Mouse (Mus musculus) fibroblast of lung, adult 2 months (primary cell): Measurements from ENCODE around the gene Cir1.

Source experiments
- DNase-seq: peaks from one replicate; pipeline ENCODE4 v3.0.0-alpha.2; 2011; ENCODE audit warnings: low read depth

Gene Cir1

DNA sequence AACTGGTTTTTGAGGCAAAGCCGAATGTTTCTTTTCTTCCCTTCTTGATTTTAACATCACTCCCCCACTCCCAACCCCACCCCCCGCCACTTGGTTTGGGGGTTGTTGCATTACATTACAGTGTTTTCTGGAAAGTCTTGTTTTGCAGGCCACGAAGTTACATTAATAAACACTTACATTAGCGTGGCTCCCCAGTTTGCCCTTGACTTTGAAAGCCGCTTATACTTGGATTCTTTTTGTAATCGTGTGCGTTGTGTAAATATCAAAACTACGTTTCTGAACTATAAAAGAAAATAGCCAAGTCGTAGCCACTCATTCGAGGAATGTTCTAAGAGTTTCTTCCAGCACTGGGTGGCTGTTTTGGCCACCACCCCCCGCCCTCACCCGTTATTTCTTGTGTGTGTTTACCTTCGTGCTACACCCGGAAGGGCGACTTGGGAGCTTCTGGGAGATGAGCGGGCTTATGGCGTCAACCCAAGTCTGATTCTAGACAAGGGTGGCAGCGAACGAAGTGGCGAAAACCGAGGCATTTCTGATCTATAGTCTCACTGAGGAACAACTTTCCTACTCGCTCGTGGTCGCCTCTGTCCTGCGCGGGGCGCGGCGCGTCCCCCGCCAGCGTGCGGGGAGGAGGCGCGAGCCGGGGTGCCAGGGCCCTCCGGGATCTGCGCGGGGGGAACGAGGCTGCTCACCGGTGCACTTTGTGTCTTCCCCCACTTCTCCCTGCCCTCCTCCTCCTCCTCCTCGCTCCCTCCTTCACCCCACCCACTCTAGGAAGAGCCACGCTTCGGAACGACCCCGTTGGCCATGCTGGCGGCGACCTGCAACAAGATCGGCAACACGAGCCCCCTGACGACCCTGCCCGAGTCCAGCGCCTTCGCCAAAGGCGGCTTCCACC lies 39.9 kb downstream of the Cir1 start:
- DNase-seq: no peak

DNA sequence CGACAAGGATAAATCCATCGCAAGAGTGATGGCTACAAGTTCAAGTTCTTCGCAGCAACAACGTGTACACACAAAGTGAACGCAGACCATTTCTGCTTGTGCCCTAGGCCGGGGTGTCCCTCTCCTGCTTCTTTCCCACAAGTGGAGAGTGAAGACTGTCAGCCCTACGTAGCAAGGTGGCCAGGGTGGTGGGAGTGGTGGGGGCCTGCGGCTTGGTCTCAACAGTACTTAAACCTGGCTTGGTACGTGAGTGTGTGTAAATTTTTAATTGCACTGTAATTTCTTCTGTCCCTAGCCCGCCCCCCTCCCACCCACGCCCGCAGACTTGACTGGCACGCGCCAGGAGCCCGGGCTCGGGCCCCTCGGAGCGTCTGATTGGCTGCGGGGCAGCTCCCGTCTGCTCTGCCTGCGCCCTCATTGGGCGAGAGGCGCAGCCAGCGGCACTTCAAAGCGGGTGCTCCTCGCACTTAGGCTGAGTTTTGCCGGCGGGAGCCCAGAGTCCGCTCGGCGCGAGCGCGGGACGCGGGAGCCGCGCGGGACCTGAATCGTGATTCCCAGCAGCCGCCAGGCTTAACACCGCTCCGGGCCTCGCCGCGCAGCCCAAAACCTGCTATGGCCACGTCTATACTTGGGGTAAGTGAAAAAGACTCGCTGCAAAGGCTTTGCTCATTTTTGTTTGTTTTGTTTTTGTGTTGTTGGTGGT lies 40.9 kb downstream of the Cir1 start, which contains the start of gene Sp9:
Sp9 (plus strand) TSS at position 467 of the 703 bp plus-strand sequence.
- no peak for DNase-seq

DNA sequence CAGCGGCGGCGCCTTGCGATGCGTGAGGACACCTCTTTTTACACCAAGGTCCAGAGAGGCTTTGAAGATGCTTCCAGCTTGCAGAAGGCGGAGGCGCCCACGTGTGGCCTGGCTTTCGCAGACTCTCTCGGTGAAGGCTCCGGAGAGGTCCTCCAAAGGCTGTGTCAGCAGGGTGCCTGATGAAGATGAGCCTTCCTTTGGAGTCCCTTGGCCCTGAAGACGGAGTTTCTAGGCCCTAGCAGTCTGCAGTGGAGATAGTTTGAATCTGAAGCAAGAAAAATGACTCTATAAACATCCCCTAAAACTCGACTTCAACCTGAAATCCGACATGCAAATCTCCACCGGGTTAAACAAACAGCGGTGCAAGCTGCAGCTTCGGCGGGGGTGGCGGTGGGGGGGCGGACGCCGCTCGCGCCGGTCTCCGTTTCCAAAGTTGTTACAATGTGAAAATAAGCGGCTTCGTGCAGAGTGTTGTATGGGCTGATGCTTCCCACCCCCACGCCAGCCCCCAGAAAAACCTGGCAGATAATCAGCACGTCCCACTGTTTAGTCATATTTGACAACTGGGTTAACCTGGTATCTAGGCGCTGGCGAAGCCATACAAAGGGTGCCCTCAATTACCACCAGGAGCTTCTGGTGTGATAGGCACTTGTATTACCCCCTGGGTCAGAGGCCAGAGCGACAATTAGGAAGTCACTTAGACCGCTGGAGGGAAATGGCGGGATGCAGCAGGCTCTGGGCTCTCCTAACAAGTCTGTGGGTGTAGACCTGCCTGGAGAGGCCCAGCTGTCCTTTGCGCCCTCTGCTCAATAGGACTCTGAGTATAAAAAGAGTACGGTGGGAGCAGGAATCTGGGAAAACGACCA lies 41.7 kb downstream of the Cir1 start:
- DNase-seq: no peak

DNA sequence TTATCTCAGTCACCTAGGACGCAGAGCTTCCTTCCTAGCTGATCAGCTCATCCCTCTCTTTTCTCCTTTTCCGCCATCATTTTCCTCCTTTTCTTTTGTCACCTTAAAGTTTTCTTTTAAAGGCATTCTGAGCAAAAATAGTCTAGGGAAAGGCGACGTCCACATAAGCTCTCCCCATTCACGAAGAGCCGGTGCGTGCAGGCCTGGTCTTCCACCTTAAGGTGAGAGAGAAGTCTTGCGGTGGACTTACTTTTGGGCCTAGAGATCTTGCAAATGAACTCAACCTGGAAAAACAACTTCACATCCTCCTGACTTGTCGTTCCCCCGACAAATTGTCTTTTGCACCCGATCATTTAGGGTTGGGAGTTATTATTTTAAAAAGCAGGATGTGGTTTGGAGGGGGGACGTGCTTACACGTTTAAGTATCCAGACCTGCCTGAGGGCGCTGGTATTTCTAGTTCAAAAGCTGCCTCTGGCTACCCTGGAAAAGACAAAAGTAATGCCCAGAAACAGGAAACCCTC lies 42.4 kb downstream of the Cir1 start:
- no peak for DNase-seq

DNA sequence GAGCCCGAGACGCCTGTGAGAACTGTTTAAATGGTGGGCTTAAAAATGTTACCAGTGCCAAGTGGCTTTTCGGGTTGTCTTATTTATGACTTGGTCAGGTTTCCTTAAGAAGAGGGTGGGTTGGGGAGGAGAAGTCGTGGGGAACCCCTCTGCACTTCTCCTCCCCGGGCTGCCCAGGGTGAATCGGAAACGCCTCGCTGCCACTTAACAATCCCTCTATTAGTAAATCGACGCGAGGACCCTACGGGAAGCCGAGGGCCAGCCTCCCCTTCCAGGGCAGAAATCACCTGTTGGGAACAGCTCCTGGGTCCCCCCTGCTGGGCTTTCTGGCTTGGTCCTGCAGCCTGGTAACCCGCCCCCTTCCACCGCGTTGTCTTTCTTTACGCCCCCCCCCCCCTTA lies 42.8 kb downstream of the Cir1 start:
- DNase-seq: no peak

- no peak for DNase-seq
Observed at GRCm38 (mm10) chr2:73268836-73269395, 43.6 kb downstream of the Cir1 start.

- no peak for DNase-seq
Observed at GRCm38 (mm10) chr2:73268281-73268680, 44.2 kb downstream of the Cir1 start.

GRCm38 (mm10) chr2:73267818-73268217 lies 44.7 kb downstream of the Cir1 start:
- no peak for DNase-seq

DNA sequence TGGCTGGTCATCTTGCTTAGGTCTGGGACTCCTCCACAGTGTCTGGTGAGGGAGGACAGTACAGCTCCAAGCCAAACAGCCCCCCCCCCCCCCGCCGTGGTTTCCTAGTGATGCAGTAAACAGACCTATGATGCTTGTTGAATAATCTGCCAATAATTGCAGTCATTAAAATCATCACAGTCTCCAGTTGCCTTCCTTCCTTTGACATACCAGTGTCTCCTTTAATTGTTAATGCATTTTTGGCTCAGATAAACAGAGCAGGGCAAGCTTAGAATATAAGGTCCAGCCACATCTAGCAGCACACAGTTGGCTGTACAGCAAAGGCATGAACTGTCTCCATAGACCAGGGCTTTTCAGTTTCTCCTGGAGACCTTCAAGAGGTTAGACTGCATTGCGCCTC lies 45.3 kb downstream of the Cir1 start:
- no peak for DNase-seq

DNA sequence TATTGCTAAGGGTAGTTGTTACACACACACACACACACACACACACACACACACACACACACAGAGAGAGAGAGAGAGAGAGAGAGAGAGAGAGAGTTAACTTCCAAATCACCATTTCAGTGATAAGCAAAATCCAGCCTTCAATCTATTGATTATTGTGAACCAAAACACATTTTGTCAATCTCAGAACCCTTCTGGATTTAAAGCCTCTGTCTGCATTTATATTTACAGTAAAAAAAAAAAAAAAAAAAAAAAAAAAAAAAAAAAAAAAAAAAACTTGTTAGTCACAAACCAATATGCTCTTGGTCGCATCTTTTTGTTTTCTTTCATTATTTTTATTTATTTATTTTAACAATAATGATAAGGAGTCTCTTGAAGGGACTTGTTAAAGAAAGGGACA lies 45.9 kb downstream of the Cir1 start:
- DNase-seq: no peak

DNA sequence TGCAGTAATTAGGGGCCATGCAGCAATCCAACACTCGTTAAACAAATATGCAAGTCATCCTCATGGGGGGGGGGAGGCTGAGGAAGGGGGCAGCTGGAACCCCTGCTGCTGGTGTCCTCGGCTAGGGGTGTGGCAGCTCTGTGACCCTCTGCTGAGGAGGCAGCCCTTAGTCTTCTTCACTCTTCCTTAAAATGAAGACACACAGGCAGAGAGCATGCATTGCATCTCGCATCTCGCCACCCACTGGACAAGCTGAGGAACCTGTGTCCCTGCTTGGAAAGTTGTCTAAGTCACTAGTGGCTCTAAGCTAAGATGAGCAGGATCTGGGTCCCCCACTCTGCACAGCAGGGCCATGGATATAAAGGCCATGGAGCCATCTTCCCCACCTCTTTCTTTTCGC lies 46.5 kb downstream of the Cir1 start:
- DNase-seq: no peak

- no peak for DNase-seq
Observed at GRCm38 (mm10) chr2:73264611-73265195, 47.8 kb downstream of the Cir1 start.

DNA sequence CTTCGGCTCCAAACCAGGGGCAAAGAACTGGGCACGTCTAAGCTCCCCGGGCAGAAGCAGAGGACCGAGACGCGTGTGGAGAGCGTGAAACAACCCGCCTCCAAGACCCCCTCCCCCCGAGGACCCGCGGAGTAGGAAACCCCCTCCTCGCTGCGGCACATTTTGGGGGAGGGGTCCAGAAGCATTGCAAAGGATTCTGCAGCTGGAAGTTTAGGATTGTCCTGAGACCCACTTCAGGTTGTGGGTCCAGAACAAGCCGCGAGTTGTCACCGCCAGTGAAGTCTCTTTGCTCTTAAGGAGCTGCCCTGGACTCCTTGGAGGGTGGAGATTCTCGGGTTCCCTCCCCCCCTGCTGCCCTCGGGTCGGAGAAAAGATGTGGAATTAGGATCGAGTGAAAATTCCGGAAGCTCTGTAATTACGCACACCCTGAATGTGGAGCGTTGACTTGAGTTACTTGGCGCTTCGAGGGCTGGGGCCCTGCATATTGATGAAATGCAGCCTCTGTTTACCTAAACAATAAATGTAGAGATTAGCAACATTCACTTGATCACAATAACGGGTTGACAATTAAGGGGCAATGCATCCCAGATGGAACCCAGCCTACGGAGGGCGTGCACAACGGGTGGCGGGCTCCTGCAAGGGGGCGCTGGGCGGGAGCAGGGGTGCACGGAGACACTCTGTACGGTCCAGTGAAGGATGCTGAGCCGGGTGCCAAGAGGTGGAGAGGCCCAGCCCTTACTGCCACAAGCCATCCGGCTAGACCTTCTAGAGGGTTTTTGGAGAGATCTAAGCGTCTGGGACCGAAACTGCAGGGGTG lies 48.5 kb downstream of the Cir1 start:
- no peak for DNase-seq

DNA sequence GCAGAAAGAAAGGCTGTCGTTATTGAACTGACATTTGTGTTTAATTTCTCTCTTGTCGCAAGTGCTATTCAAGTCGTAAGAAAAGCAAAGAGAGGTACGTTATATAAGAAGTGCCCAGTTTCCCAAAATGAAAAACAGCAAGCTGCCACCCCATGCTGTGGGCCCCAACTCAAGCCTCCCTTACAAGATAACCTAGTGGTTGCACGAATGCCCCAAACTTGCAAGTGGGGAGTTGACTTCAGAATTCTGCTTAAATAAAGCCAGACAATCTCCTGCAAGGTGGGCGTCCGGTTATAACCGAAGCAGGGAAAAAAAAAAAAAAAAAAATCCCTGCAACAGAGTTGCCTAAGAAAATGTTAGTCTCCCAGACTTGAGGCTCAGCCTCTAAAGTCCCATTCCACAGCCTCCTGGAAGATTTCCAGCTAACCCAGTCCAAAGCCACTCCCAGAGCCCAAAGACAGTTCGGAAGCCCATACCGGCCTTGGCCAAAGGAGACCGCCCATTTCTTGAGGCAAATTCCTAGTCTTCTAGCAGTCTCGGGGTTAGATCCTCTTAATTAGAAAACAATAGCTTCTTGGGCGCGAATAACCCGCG lies 49.2 kb downstream of the Cir1 start:
- no peak for DNase-seq

DNA sequence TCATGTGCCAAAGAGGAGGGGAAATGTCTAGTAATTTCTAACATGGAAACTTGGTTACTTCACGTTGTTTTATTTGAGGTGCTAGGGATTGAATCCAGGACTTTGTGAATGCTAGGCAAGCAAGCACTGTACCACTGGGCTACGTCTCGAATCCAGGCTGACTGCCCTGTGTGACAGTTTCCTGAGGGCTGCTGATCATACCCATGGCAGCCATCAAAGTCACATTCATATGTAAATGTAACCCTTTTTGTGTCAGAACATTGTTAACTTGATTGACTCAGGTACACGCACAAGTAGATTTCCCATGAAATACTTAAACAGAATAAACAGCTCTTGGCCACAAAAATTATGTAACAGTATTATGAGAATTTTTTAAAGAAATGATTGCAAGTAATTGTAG lies 63.8 kb downstream of the Cir1 start:
- no peak for DNase-seq

GRCm38 (mm10) chr2:73241299-73241698 lies 71.2 kb downstream of the Cir1 start:
- no peak for DNase-seq
